In the genomic region with DNA sequence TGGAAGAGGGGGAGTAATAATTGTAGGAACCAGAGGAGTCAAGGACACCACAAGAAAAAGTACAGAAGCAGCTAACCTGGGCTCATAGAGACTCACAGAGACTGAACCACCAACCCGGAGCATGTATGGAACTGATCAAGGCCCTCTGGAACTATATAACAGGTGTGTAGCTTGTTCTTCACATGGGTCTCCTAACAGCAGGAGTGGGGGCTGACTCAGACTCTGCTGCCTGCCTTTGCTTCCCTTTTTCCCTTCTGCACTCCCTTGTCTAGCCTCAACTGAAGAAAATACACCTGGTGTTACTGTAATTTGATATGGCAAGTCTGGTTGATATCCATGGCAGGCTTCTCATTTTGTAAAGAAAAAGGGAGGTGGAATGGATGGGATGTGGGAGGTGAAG, we compare ENCODE assay signal across 22 mouse cellular contexts.
A peak's percentile ranks its signal among the peaks of the same experiment; 100 is the strongest.
DNase-seq lines count a peak whose midpoint lies in the region; ATAC-seq lines count a peak whose summit lies in the region.
"Had no signal": no experiment of that assay in that cellular context is flagged by ENCODE, and none has a peak within 500 bp of the region (broad histone marks: within the 10 kb centered on the region; RNA-seq: fewer than 3 reads in every experiment).

No protein-coding gene starts in this region.

- H3K27me3 ChIP-seq in embryonic facial prominence, embryonic 11.5 days (ENCODE audit: control insufficient read depth, insufficient read depth, low read length), result no peaks in the 10 kb centered on the region
- H3K27me3 ChIP-seq in embryonic facial prominence, embryonic 10.5 days (replicated peaks; ENCODE audit: low read depth, poor library complexity, severe bottlenecking), result no peaks in the 10 kb centered on the region
- H3K27me3 ChIP-seq in limb, embryonic 11.5 days (ENCODE audit: control insufficient read depth, insufficient read depth, low read length), result no peaks in the 10 kb centered on the region
- no peaks in the 10 kb centered on the region for H3K27me3 ChIP-seq in limb, embryonic 10.5 days (ENCODE audit: low read depth, poor library complexity, severe bottlenecking)
- no peaks in the 10 kb centered on the region for H3K27me3 ChIP-seq in limb, embryonic 12.5 days
- H3K27me3 ChIP-seq in liver, embryonic 12.5 days (replicated peaks), result no peaks in the 10 kb centered on the region
- H3K27me3 ChIP-seq: CH12.LX, Patski had no signal

- no peak overlapping the region for H3K27ac ChIP-seq in embryonic facial prominence, embryonic 11.5 days (replicated peaks; ENCODE audit: low read depth, low read length)
- no peak overlapping the region for H3K27ac ChIP-seq in embryonic facial prominence, embryonic 10.5 days (replicated peaks)
- H3K27ac ChIP-seq in limb, embryonic 11.5 days (replicated peaks; ENCODE audit: low read depth, low read length), result no peak overlapping the region
- H3K27ac ChIP-seq in limb, embryonic 10.5 days, result no peak overlapping the region
- H3K27ac ChIP-seq in limb, embryonic 12.5 days, result no peak overlapping the region
- H3K27ac ChIP-seq in liver, embryonic 12.5 days, result no peak overlapping the region

- H3K4me3 ChIP-seq in embryonic facial prominence, embryonic 11.5 days (ENCODE audit: low read depth, low read length), result no peak overlapping the region
- no peak overlapping the region for H3K4me3 ChIP-seq in embryonic facial prominence, embryonic 10.5 days
- no peak overlapping the region for H3K4me3 ChIP-seq in limb, embryonic 11.5 days (ENCODE audit: low read depth, low read length)
- no peak overlapping the region for H3K4me3 ChIP-seq in limb, embryonic 10.5 days
- no peak overlapping the region for H3K4me3 ChIP-seq in limb, embryonic 12.5 days (replicated peaks)
- no peak overlapping the region for H3K4me3 ChIP-seq in liver, embryonic 12.5 days

- no peak overlapping the region for H3K4me2 ChIP-seq in embryonic facial prominence, embryonic 11.5 days (ENCODE audit: low read depth, low read length)
- H3K4me2 ChIP-seq in limb, embryonic 11.5 days (ENCODE audit: low read depth, severe bottlenecking), result no peak overlapping the region
- H3K4me2 ChIP-seq in limb, embryonic 12.5 days, result no peak overlapping the region
- H3K4me2 ChIP-seq in liver, embryonic 12.5 days, result no peak overlapping the region

- no peaks in the 10 kb centered on the region for H3K4me1 ChIP-seq in embryonic facial prominence, embryonic 11.5 days (ENCODE audit: control insufficient read depth, insufficient read depth, low read length)
- no peaks in the 10 kb centered on the region for H3K4me1 ChIP-seq in embryonic facial prominence, embryonic 10.5 days
- H3K4me1 ChIP-seq in limb, embryonic 11.5 days (ENCODE audit: control insufficient read depth, insufficient read depth, low read length), result no peaks in the 10 kb centered on the region
- no peaks in the 10 kb centered on the region for H3K4me1 ChIP-seq in limb, embryonic 10.5 days
- no peaks in the 10 kb centered on the region for H3K4me1 ChIP-seq in limb, embryonic 12.5 days (replicated peaks)
- no peaks in the 10 kb centered on the region for H3K4me1 ChIP-seq in liver, embryonic 12.5 days

- H3K9ac ChIP-seq in embryonic facial prominence, embryonic 11.5 days (replicated peaks; ENCODE audit: low read length), result no peak overlapping the region
- no peak overlapping the region for H3K9ac ChIP-seq in limb, embryonic 11.5 days (ENCODE audit: low read length)
- H3K9ac ChIP-seq in limb, embryonic 12.5 days (replicated peaks), result no peak overlapping the region
- no peak overlapping the region for H3K9ac ChIP-seq in liver, embryonic 12.5 days

- no peaks in the 10 kb centered on the region for H3K36me3 ChIP-seq in embryonic facial prominence, embryonic 11.5 days (replicated peaks; ENCODE audit: control insufficient read depth, insufficient read depth, low read depth, low read length)
- no peaks in the 10 kb centered on the region for H3K36me3 ChIP-seq in embryonic facial prominence, embryonic 10.5 days (replicated peaks)
- H3K36me3 ChIP-seq in limb, embryonic 11.5 days (ENCODE audit: control insufficient read depth, insufficient read depth, low read length), result no peaks in the 10 kb centered on the region
- no peaks in the 10 kb centered on the region for H3K36me3 ChIP-seq in limb, embryonic 10.5 days
- H3K36me3 ChIP-seq in limb, embryonic 12.5 days, result no peaks in the 10 kb centered on the region
- H3K36me3 ChIP-seq in liver, embryonic 12.5 days, result no peaks in the 10 kb centered on the region
- H3K36me3 ChIP-seq: G1E had no signal

- peak; percentile 6 for DNase-seq in embryonic facial prominence, embryonic 11.5 days (ENCODE audit: low spot score)
- DNase-seq in embryonic facial prominence, embryonic 10.5 days (ENCODE audit: low spot score), result no peak
- DNase-seq in limb, embryonic 11.5 days (ENCODE audit: low spot score), result no peak
- no peak for DNase-seq in limb, embryonic 10.5 days (ENCODE audit: low spot score)
- peak; percentile 11 for DNase-seq in forelimb bud, embryonic 11.5 days (ENCODE audit: low read depth, low spot score)
- DNase-seq: adrenal gland, adult 2 months; adrenal gland, adult 8-10 months; adrenal gland, postnatal 10 days; adrenal gland, postnatal 14 days; adrenal gland, postnatal 25 days; adrenal gland, postnatal 36 days; B cell, adult 2 months; cerebellum, adult 11 months; cerebellum, adult 11-12 months; cerebellum, adult 18-20 months had no signal

- H3K9me3 ChIP-seq in embryonic facial prominence, embryonic 11.5 days (replicated peaks; ENCODE audit: control insufficient read depth, low read length), result no peaks in the 10 kb centered on the region
- H3K9me3 ChIP-seq in embryonic facial prominence, embryonic 10.5 days, result no peaks in the 10 kb centered on the region
- H3K9me3 ChIP-seq in limb, embryonic 11.5 days (ENCODE audit: control insufficient read depth, low read length), result no peaks in the 10 kb centered on the region
- H3K9me3 ChIP-seq in limb, embryonic 10.5 days (replicated peaks), result no peaks in the 10 kb centered on the region
- no peaks in the 10 kb centered on the region for H3K9me3 ChIP-seq in limb, embryonic 12.5 days
- no peaks in the 10 kb centered on the region for H3K9me3 ChIP-seq in liver, embryonic 12.5 days (replicated peaks)

- WGBS in embryonic facial prominence, embryonic 11.5 days, result 79% methylated on average over 1 of the region's 1 CpGs
- WGBS in embryonic facial prominence, embryonic 10.5 days, result 81% methylated on average over 1 of the region's 1 CpGs
- WGBS in limb, embryonic 11.5 days, result 86% methylated on average over 1 of the region's 1 CpGs
- WGBS in limb, embryonic 10.5 days, result 86% methylated on average over 1 of the region's 1 CpGs
- 73% methylated on average over 1 of the region's 1 CpGs for WGBS in limb, embryonic 12.5 days
- 73% methylated on average over 1 of the region's 1 CpGs for WGBS in liver, embryonic 12.5 days (ENCODE audit: insufficient replicate concordance)

- ATAC-seq in embryonic facial prominence, embryonic 11.5 days (replicated peaks; ENCODE audit: insufficient number of reproducible peaks, low FRiP score, low TSS enrichment, low read depth), result no peak
- 0 out of 2 replicates have a peak, but pooled peaks have one; percentile 60 for ATAC-seq in limb, embryonic 11.5 days (ENCODE audit: insufficient number of reproducible peaks, low FRiP score, low TSS enrichment, low read depth)
- ATAC-seq in limb, embryonic 12.5 days (ENCODE audit: insufficient number of reproducible peaks, insufficient read depth, low FRiP score, low TSS enrichment, low read depth), result peak; percentile 73; the same call in 1 of the 2 replicates
- ATAC-seq in liver, embryonic 12.5 days, result no peak
- ATAC-seq in activated CD4-positive, CD25-positive, alpha-beta regulatory T cell, adult 4 months, result no peak
- ATAC-seq: CD4-positive, CD25-positive, alpha-beta regulatory T cell, adult 4 months; Patski had no signal

Comparison
In these comparisons a context has a peak if more than half of its experiments do, and no peak if none do; other contexts are left out.
1. DNase-seq: peak in embryonic facial prominence, embryonic 11.5 days (single experiment) and forelimb bud, embryonic 11.5 days (single experiment); none in embryonic facial prominence, embryonic 10.5 days (single experiment), limb, embryonic 11.5 days (single experiment) and limb, embryonic 10.5 days (single experiment).
2. ATAC-seq: peak in limb, embryonic 11.5 days (single experiment) and limb, embryonic 12.5 days (single experiment); none in embryonic facial prominence, embryonic 11.5 days (single experiment), liver, embryonic 12.5 days (single experiment) and activated CD4-positive, CD25-positive, alpha-beta regulatory T cell, adult 4 months (single experiment).